Mouse (Mus musculus) midbrain, embryonic 14.5 days (tissue): ENCODE data around the gene Zscan20. TPM values are rescaled to one million over a fixed set of nuclear protein-coding genes. Genes with fewer than 3 reads are reported as not detected.

Source experiments
- ATAC-seq: fragments of 200-750 bp; cut with Nextera tagmentation; 2 replicates; pipeline ENCODE4 v1.8.0; 2017; ENCODE audit warnings: moderate number of reproducible peaks, moderate library complexity; ENCODE audit not compliant: low FRiP score, low TSS enrichment
- DNase-seq: peaks from one replicate; pipeline ENCODE4 v3.0.0-alpha.2; 2015
- H3K27ac ChIP-seq: fragments of 300-500 bp; sonication (generic); replicated peaks from 2 replicates; pipeline ENCODE4 v1.5.1; 2014; ENCODE audit warnings: mild to moderate bottlenecking, low read depth, low read length, moderate library complexity
- H3K27me3 ChIP-seq: fragments of 300-500 bp; sonication (generic); 2 replicates; pipeline ENCODE4 v1.6.1; 2014; ENCODE audit warnings: low read length, control low read depth, mixed read lengths; ENCODE audit not compliant: control insufficient read depth, insufficient read depth
- H3K36me3 ChIP-seq: fragments of 300-500 bp; sonication (generic); 2 replicates; pipeline ENCODE4 v1.6.1; 2014; ENCODE audit warnings: low read length, control low read depth; ENCODE audit not compliant: control insufficient read depth, insufficient read depth
- H3K4me1 ChIP-seq: fragments of 300-500 bp; sonication (generic); 2 replicates; pipeline ENCODE4 v1.6.1; 2014; ENCODE audit warnings: mild to moderate bottlenecking, antibody characterized with exemption, low read length, control low read depth; ENCODE audit not compliant: control insufficient read depth, insufficient read depth
- H3K4me2 ChIP-seq: fragments of 300-500 bp; sonication (generic); 2 replicates; pipeline ENCODE4 v1.6.1; 2014; ENCODE audit warnings: mild to moderate bottlenecking, low read length, moderate library complexity
- H3K4me3 ChIP-seq: fragments of 300-500 bp; sonication (generic); replicated peaks from 2 replicates; pipeline ENCODE4 v1.5.1; 2014; ENCODE audit warnings: low read depth, low read length
- H3K9ac ChIP-seq: fragments of 300-500 bp; sonication (generic); replicated peaks from 2 replicates; pipeline ENCODE4 v1.6.1; 2014; ENCODE audit warnings: mild to moderate bottlenecking, low read length, moderate library complexity
- H3K9me3 ChIP-seq: fragments of 300-500 bp; sonication (generic); 2 replicates; pipeline ENCODE4 v1.6.1; 2016; ENCODE audit warnings: low read length, control low read depth, mixed read lengths; ENCODE audit not compliant: control insufficient read depth
- WGBS: fragments of 180-500 bp; shearing (Covaris S2); extraction: QIAGEN DNeasy Blood & Tissue Kit; methylation state at CpG from one replicate; pipeline ENCODE4 v1.1.7; 2014; 5-methylcytosine and 5-hydroxymethylcytosine counted together
- polyA plus RNA-seq: library from polyadenylated mRNA; unstranded; fragments of >200 nt; fragmentation: Nextera tagmentation; extraction: Ambion mirVana; gene quantifications from 2 replicates; pipeline ENCODE4 v1.2.1, GENCODE M21; 2014

Zscan20 gene
- 3.2 and 3.7 TPM in 2 replicates for polyA plus RNA-seq

DNA sequence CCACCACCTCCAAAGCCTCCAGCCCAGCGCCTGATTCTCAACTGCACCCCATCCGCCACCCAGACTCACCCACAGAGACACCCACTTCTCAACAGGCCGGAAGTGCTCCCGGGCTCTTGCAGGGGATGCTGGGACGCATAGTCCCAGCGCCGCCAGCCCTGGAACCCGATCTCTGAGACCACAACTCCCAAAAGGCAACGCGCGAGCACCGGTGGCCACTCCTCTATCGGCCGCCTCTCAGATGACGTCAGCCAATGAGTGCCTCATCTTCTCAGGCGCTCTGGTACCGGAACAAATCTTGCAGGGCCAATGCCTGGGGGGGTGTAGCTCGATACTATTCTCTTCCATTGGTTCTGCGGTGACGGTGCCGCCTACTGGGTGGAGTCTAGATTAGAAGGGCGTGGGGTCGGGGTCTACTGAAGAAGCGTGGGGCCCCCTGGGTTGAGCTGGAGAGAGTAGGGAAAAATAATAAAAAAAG, at the start of gene Zscan20:
Gene Zscan20 (minus strand): TSS at position 174 of the 478 bp plus-strand sequence.
- ATAC-seq (peak; percentile 95), DNase-seq (peak; percentile 99)
- Histone ChIP-seq H3K9me3 (no peaks in the 10 kb centered on the region), H3K4me2 (peak within 1 kb of the TSS; percentile 77), H3K4me1 (peaks cover 6% of the 10 kb centered on the region), H3K36me3 (no peaks in the 10 kb centered on the region), H3K9ac (peak within 1 kb of the TSS; percentile 63), H3K4me3 (peak within 1 kb of the TSS; percentile 58), H3K27ac (peak within 1 kb of the TSS; percentile 32; the same call in 1 of the 2 replicates), H3K27me3 (no peaks in the 10 kb centered on the region)
- under 1% methylated on average over 24 of the region's 24 CpGs for WGBS

DNA sequence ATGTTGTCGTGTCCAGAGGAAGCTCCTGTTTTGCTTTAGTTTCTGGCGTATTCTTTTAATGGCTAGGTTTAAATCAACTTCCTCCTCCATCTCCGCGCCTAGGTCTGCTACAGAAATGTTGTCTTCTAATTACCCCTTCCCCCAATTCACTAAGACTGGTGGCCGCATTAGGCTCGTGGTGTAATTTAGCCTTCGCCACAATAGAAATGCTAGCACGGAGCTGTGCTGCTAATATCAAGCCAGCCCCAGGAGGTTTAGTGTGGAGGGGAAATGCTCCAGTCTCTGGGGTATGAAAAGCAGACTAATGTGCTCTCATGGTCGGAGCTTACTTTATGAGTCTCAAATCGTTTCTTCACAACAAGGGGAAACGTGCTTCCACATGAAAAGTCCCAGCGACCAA, 45.5 kb upstream of the Zscan20 start:
- Histone ChIP-seq H3K4me2 (peak overlapping the region; percentile 83), H3K36me3 (no peaks in the 10 kb centered on the region), H3K4me1 (peaks cover 31% of the 10 kb centered on the region), H3K4me3 (peak overlapping the region; percentile 70), H3K9me3 (no peaks in the 10 kb centered on the region), H3K27ac (peak overlapping the region; percentile 84), H3K27me3 (no peaks in the 10 kb centered on the region), H3K9ac (peak overlapping the region; percentile 75)
- DNase-seq (peak; percentile 56), ATAC-seq (no peak)
- WGBS: 7% methylated on average over 12 of the region's 12 CpGs

DNA sequence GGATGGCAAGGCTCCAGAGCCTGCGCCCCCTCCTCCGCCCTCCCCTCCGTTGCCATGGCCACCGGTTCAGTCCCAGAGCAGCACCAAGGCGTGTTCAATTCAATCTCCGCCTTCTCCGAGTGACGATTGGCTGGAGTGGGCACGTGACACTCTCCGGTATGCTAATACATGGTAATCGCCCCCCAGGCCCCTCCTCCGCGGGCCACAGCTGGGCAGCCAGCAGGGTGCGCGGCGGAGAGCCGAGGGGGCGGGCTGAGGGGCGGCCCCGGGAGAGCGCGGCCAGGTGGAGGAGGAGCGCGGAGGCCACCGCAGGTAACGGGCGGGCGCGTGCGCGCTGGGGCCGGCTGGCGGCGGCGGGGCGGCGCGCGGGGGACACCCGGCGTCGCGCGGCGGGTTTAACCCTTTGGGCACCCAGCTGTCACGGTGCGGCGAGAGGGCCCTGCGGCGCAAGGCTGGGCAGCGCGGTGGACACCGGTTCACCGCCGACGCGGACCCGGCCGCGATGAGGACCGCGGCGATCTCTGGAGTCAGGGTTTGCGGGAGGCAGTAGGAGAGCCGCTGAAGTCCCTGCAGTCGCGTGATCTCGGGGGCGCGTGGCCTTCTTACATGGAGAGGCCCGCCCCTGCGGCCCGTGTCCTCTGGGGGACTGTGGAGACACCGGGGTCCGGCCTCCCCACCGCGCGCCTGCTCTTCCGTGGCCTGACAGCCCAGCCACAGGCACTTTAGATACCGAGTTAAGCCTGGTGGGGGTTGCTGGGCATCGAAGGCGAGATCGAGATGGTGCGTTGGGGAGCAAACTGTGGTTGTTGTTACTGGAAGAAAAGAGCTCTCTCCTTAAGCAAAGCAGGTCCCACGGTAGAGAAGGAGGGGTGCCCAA, 44.8 kb upstream of the Zscan20 start, which contains the start of gene Phc2:
Gene Phc2 (plus strand): TSS at position 198 of the 877 bp plus-strand sequence.
- Histone ChIP-seq H3K9me3 (no peaks in the 10 kb centered on the region), H3K4me3 (peak within 1 kb of the TSS; percentile 70), H3K27ac (peak within 1 kb of the TSS; percentile 84), H3K36me3 (no peaks in the 10 kb centered on the region), H3K27me3 (no peaks in the 10 kb centered on the region), H3K4me1 (peaks cover 31% of the 10 kb centered on the region), H3K9ac (peak within 1 kb of the TSS; percentile 75), H3K4me2 (peak within 1 kb of the TSS; percentile 83)
- DNase-seq (peak; percentile 97), ATAC-seq (peak; percentile 99)
- WGBS: under 1% methylated on average over 84 of the region's 85 CpGs

DNA sequence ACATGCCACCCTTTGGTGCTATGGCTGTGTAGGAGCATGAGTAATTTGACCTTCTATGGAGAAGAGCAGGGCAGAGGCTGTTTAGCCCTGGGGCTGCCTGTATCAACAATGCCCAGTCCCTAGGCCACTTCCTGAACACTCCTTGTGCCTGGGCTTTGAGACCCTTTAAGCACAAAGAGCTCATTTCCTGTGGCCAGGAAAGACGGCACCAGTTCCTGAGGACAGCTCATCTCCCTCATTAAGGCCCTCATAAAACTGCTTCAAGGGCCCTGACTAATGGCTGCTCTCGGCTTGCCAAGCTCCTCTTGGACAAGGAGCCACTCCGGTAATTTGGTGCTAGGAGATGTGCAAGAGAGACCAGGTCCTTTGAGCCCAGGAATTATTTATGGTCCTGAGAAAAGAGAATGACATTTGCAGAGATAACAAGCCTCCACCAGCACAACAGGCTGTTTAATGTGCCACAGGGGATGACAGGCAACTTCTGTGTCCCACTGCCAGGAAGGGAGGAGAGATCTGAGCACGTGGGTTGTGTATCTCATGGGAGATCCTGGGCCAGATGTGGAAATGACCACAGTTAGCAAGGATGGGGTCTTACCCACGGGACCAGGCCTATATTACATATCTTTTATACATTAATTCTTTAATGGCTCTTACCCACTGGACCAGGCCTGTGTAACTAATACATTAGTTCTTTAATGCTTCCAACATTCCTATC, 42.8 kb upstream of the Zscan20 start:
- 45% methylated on average over 5 of the region's 5 CpGs for WGBS
- Histone ChIP-seq H3K9me3 (no peaks in the 10 kb centered on the region), H3K9ac (no peak overlapping the region), H3K27me3 (no peaks in the 10 kb centered on the region), H3K4me2 (no peak overlapping the region), H3K4me3 (no peak overlapping the region), H3K27ac (no peak overlapping the region; the same call in 1 of the 2 replicates), H3K36me3 (no peaks in the 10 kb centered on the region), H3K4me1 (peaks cover 31% of the 10 kb centered on the region)
- DNase-seq (peak; percentile 18), ATAC-seq (no peak)

DNA sequence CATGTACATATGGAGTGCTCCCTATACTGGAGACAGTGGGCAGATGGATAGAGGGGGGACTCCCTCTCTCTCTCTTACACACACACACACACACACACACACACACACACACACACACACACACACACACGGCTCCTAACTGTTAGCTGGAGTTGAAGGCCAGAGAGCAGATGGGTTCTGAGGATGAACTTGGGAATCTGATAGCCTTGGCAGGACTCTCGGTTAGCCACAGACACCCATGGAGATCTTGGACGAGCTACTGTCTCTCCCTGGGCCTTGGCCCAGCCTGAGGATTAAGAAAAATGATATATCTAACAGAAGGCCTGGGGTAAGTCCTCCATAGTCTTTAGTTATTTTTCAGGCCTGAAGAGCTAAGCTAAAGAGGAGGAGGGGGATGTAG, 41.6 kb upstream of the Zscan20 start:
- no peak overlapping the region for H3K4me3 ChIP-seq
- H3K36me3 ChIP-seq: no peaks in the 10 kb centered on the region
- H3K27ac ChIP-seq: no peak overlapping the region
- WGBS: 69% methylated on average over 3 of the region's 3 CpGs
- no peak overlapping the region for H3K4me2 ChIP-seq
- no peaks in the 10 kb centered on the region for H3K9me3 ChIP-seq
- H3K9ac ChIP-seq: no peak overlapping the region
- DNase-seq: no peak
- peaks cover 22% of the 10 kb centered on the region for H3K4me1 ChIP-seq
- ATAC-seq: no peak
- H3K27me3 ChIP-seq: no peaks in the 10 kb centered on the region

DNA sequence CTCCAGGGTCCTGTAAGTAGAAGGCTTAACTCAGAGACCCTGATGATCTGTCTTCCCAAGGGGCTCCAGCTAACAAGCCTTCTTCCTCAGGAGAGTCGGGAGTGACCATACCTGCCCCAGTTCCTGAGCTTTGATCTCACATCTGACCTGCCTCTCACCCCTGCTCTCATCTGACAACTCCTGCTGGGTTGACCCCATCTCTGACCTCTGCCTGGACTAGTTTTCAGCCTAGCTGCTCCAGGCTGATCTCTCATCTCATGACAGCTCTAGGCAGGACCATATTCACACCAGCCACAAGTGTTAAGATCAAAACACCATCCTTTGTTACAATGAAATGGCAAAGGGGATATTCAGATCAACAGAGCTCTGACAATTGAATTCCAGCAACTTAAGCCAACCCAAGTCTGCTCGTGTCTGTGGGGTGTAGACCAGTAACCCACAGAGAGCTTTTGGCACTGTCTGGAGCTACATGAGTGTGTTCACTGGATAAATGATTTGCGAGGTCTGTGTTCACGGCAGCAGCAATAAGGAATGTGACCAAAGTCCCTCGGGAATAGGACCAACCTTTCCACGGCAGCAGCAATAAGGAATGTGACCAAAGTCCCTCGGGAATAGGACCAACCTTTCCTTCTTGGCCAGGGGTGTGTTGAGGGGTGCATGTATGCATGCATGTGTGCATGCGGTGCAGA, 38.8 kb upstream of the Zscan20 start:
- H3K9me3 ChIP-seq: no peaks in the 10 kb centered on the region
- no peaks in the 10 kb centered on the region for H3K36me3 ChIP-seq
- no peak overlapping the region for H3K4me3 ChIP-seq
- H3K4me1 ChIP-seq: peaks cover 6% of the 10 kb centered on the region
- no peak overlapping the region for H3K4me2 ChIP-seq
- H3K9ac ChIP-seq: no peak overlapping the region
- H3K27ac ChIP-seq: no peak overlapping the region
- no peak for ATAC-seq
- no peak for DNase-seq
- H3K27me3 ChIP-seq: no peaks in the 10 kb centered on the region
- WGBS: 67% methylated on average over 8 of the region's 8 CpGs

DNA sequence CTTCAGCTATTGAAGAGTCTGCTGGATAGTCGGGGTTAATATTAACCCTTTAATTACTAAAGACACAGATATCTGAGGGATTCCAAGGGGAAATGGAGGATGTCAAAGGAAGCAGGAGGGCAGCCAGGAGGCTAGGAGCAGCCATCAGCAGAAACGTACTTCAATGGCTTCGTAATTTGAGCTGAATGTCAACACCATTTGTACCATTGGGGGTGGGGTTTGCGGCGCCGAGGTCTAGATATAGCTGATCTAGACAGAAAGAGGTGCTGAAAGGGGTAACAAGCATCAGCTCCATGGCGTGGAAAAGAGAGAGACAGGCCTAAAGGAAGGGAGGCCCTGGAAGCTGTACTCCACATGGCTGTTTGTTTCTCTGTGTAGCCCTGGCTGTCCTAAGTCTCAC, 36.9 kb upstream of the Zscan20 start:
- DNase-seq (no peak), ATAC-seq (no peak)
- H3K9ac ChIP-seq: no peak overlapping the region
- 53% methylated on average over 7 of the region's 7 CpGs for WGBS
- no peak overlapping the region for H3K4me3 ChIP-seq
- H3K27me3 ChIP-seq: no peaks in the 10 kb centered on the region
- H3K36me3 ChIP-seq: no peaks in the 10 kb centered on the region
- H3K9me3 ChIP-seq: no peaks in the 10 kb centered on the region
- no peaks in the 10 kb centered on the region for H3K4me1 ChIP-seq
- no peak overlapping the region for H3K27ac ChIP-seq
- H3K4me2 ChIP-seq: no peak overlapping the region

DNA sequence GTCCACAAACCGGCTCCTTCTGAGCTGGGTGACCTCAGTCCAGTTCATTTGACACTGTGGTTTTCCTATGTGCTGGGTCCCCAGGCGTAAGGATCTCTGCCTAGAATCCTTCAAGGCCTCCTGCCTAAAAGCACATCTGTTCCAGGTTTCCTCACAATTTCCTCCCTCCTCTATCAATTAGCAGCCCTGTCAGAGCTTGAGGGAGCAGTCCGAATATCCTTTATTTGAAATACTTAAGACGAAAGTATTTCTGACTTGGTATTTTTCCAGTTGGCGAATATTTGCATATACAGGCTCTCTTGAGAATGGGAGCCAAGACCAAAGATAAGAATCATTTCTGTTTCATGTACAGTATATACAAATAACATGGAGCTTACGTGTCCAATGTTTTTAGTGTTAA, 36.0 kb upstream of the Zscan20 start:
- no peak overlapping the region for H3K27ac ChIP-seq
- H3K4me1 ChIP-seq: no peaks in the 10 kb centered on the region
- no peak for ATAC-seq
- no peaks in the 10 kb centered on the region for H3K9me3 ChIP-seq
- WGBS: 85% methylated on average over 6 of the region's 6 CpGs
- H3K4me3 ChIP-seq: no peak overlapping the region
- H3K4me2 ChIP-seq: no peak overlapping the region
- no peak overlapping the region for H3K9ac ChIP-seq
- DNase-seq: no peak
- no peaks in the 10 kb centered on the region for H3K27me3 ChIP-seq
- H3K36me3 ChIP-seq: no peaks in the 10 kb centered on the region
